Mouse (Mus musculus): ENCODE data around the gene Qrfp. TPM values are rescaled to one million over a fixed set of nuclear protein-coding genes. Genes with fewer than 3 reads are reported as not detected.

The Qrfp gene
- 0.58 TPM for polyA plus RNA-seq (2017; shearing (Covaris generic))

DNA sequence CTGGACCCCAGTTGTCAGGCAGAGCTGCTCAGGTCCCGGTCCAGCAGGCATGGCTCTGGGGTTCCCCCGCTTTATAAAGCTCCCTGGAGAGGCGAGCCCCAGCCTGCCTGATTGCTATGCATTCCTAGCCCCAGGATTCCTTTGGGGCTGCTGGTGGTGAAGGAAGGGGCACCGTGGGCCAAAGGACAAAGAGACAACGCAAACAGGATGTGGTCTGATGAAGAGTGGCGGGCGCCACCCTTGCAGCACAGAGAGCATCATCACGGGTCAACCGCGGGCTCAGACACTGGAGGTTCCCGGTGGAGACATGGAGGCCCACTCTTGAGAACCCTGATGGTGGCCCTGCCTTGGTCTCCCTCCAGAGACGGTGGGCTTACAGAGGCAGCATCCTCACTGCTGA lies at the start of gene Qrfp:
Qrfp (minus strand) TSS at position 137 of the 400 bp plus-strand sequence.

DNA sequence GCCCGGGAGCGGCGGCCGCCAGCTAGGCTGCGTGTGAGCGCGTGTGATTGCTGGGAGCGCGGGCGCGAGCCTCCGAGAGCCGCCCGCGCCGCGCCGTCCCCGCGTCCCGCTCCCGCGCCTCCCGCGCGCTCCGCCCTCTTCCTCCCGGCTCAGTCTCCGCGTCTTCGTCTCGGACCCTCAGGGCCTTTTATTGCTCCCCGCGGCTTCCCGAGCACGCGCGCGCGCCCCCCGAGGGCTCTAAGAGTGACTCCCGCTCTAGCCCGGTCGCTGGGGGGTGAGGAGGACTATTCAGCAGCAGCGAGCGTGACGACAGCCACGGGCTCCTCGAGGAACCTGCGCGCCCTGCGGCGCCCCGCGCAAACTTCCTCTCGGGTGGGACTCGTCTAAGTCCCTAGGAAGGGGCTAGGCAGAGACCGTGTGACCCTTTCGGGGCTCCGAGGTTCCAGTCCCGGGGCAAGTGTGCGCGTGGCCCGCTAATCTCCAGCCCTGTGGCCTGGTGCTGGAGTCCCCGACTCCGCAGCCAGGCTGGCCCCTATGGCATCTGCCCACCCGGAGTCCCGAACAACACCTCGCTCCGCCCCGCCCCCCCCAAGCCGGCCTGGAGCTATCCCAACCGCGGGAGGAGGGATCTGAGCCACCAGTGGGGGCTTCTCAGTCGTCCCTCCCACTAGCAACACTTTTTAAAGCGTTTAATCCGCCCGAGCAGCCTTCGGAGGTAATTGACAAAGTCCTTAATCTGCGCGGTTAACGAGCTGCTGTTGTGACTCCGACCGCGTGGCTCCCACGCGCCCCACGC lies 35.7 kb upstream of the Qrfp start, which contains the start of gene Fibcd1:
Fibcd1 (minus strand) TSS at position 110 of the 796 bp plus-strand sequence.

Other genes with a start within 250 kb of the Qrfp start
- gene Fubp3, start 237.9 kb downstream of the Qrfp start, polyA plus RNA-seq (2017; shearing (Covaris generic)), result 16.3 TPM
- not detected for gene Prdm12, start 170.5 kb downstream of the Qrfp start, polyA plus RNA-seq (2017; shearing (Covaris generic))
- gene Exosc2, start 139.9 kb downstream of the Qrfp start, polyA plus RNA-seq (2017; shearing (Covaris generic)), result 47.0 TPM
- gene Abl1, start 122.2 kb downstream of the Qrfp start, polyA plus RNA-seq (2017; shearing (Covaris generic)), result 29.1 TPM
- gene Fibcd1, start 35.4 kb upstream of the Qrfp start, polyA plus RNA-seq (2017; shearing (Covaris generic)), result 0.21 TPM
- not detected for gene Lamc3, start 76.7 kb upstream of the Qrfp start, polyA plus RNA-seq (2017; shearing (Covaris generic))
- gene Aif1l, start 139.6 kb upstream of the Qrfp start, polyA plus RNA-seq (2017; shearing (Covaris generic)), result not detected
- 106 TPM for gene Nup214, start 163.9 kb upstream of the Qrfp start, polyA plus RNA-seq (2017; shearing (Covaris generic))